Mouse (Mus musculus): ENCODE results near the gene Rtn1. TPM values are rescaled to one million over a fixed set of nuclear protein-coding genes. Genes with fewer than 3 reads are reported as not detected.

Gene Rtn1
- total RNA-seq (2015; ENCODE audit: low replicate concordance) = 1.3 TPM in 1 of 2 replicates, not detected in the other
- total RNA-seq (2017; ENCODE audit: low replicate concordance) = not detected in 2 replicates

DNA sequence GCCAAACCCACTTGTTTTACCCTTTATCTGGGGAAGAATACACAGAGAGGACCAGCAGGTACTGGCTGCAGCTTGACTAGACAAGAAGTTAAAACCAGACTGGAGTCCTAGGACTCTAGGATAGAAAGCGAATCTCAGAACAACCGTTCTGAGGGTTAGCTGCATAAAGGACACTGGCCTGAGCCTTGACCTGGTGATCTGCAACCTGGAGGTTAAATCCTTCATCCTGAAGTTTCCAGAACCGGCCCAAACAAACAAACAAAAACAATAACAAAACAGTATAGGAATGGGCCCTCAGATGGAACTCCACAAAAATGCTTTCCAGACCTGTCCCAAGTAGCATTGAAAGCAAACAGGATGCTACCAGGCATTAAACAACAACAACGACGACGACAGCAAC is at the start of gene Rtn1:
Gene Rtn1 (minus strand): TSS at position 101 of the 400 bp plus-strand sequence.
- ATAC-seq (replicated peaks; ENCODE audit: low FRiP score, poor library complexity, severe bottlenecking) = no peak

GRCm38 (mm10) chr12:72453941-72454340 is 45.1 kb upstream of the Rtn1 start:
- ATAC-seq (replicated peaks; ENCODE audit: low FRiP score, poor library complexity, severe bottlenecking) = no peak

GRCm38 (mm10) chr12:72441839-72442576 is 33.2 kb upstream of the Rtn1 start, which contains the start of gene Lrrc9:
TSS of gene Lrrc9 (plus strand) at chr12:72441866.
- ATAC-seq (replicated peaks; ENCODE audit: low FRiP score, poor library complexity, severe bottlenecking) = no peak

- ATAC-seq (replicated peaks; ENCODE audit: low FRiP score, poor library complexity, severe bottlenecking) = no peak
These were observed 30.2 kb upstream of the Rtn1 start for GRCm38 (mm10) chr12:72438961-72439480.

- ATAC-seq (replicated peaks; ENCODE audit: low FRiP score, poor library complexity, severe bottlenecking) = no peak
These were observed 29.0 kb upstream of the Rtn1 start for GRCm38 (mm10) chr12:72437676-72438341.

DNA sequence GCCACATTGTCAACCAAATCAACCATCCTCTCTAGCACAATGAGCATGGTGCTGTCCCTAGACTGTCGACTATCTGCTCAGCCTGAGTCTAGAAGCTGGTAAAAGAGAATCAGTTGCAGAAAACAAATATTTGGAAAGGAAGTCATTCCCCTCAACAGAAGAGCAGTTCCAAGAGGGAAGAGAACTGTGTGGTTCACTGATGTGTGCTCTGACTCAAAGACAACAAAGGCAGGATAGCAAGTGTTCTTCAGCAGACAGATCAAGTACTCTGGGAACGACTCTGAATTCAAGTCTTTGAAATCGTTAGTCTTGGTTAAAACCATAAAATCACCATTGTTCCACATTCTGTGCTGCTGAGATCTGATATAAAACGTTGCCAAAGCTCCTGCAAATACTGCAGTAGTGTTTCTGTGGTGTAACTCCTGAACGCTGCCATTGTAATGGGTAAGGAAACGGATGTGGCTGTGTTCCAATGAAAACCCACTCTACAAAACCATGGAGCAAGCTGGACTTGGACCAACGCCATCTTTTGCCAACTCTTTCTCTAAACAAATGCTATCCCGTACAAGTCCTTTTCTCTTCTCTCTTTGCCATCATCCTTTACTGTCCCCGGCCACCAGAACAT is 24.5 kb upstream of the Rtn1 start:
- ATAC-seq (replicated peaks; ENCODE audit: low FRiP score, poor library complexity, severe bottlenecking) = no peak

DNA sequence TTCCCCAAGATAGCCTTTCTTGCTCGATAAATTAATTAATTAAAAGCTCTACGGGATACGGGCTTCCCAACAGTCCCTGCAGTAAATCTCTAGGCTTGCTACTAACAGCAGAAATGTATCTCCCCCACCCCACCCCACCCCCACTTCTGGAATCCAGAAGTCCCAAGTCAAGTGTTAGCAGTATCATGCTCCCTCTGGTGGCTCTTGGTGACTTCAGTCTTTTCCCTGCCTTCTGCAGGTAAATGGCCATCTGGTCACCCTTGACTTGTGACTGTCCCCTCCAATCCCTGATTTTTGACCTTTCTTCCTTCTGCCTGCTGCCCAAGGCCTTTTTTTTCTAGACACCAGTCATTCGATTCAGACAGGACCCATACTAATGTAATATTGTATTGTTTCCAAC is 23.4 kb upstream of the Rtn1 start:
- ATAC-seq (replicated peaks; ENCODE audit: low FRiP score, poor library complexity, severe bottlenecking) = no peak

GRCm38 (mm10) chr12:72427722-72428126 is 18.9 kb upstream of the Rtn1 start:
- ATAC-seq (replicated peaks; ENCODE audit: low FRiP score, poor library complexity, severe bottlenecking) = no peak

DNA sequence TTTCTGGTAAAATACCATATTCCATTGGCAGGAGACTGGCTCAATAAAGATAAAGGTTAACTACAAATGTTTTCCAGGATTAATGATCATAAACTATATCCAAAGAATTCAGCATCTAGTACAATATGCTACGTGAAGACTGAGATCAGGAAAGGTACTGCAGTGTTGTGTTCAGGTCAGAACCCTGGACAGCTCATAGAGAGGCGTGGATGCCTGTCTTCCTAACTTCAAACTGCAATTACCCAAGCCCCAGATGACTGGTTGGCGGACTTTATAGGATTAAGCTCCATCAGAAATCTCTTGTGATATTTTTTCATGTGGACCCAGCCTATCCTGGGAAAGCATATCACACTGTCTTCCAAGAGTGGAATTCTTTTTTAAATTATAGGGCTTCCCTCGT is 13.8 kb upstream of the Rtn1 start:
- no peak for ATAC-seq (replicated peaks; ENCODE audit: low FRiP score, poor library complexity, severe bottlenecking)

GRCm38 (mm10) chr12:72417762-72418161 is 8.9 kb upstream of the Rtn1 start:
- no peak for ATAC-seq (replicated peaks; ENCODE audit: low FRiP score, poor library complexity, severe bottlenecking)

DNA sequence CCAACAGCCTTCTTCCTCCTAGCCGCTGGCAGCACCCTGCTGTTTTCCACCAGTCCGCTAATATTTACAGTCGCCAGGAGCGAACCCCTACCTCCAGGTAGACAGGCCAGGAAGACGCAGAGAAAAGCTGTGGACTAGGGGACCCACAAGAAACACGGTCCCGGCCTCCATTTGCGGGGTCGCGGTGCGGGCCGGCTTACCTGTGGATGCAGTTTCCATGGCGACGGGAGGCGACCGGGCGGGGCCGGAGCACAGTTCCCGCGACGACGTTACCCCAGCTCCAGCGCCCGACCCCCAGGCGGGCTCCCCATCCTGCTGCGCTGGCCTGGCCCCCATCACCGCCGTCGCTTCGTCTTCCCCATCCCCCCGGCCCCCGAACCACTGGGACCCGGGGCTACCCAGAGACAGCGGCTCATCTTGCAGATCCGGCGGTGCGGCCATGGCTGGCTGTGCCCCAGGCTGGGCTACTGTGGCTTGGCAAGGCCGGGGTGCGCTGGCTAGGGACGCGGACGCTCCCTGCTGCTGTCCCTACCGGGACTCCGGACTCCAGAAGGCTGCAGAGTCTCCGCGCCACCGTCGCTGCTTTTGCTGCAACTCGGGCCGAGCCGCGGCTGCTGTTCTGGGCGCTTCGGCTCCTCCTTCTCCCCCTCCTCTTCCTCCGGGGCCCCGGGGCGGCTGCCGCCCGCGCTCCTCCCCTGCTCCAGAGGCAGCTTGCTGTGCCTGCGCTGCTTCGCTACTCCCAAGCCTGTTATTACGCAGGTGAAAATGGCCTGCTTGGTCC is 553 bp downstream of the Rtn1 start:
- no peak for ATAC-seq (replicated peaks; ENCODE audit: low FRiP score, poor library complexity, severe bottlenecking)

DNA sequence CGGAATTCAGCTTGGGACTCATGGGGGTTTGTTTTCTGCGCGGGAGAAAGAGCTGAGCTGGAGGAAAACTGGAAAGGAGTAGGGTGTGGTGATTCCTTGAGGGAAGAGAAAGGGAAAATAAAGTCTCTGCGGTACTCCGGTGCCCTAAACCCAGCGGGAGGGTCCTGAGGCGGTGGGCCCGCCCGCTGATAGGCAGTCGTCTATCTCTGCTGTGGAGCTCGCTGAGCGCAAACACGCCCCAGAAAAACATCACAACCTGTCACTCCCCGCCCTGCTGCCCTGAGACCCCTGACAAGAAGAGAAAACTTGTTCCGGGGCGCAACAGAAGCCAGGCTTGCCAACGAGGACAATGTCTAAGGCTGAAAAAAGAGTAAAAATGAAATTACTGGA is 1.1 kb downstream of the Rtn1 start:
- no peak for ATAC-seq (replicated peaks; ENCODE audit: low FRiP score, poor library complexity, severe bottlenecking)

GRCm38 (mm10) chr12:72407146-72407545 is 1.7 kb downstream of the Rtn1 start:
- no peak for ATAC-seq (replicated peaks; ENCODE audit: low FRiP score, poor library complexity, severe bottlenecking)

- ATAC-seq (replicated peaks; ENCODE audit: low FRiP score, poor library complexity, severe bottlenecking) = no peak
These were observed 3.8 kb downstream of the Rtn1 start for GRCm38 (mm10) chr12:72405031-72405430.

DNA sequence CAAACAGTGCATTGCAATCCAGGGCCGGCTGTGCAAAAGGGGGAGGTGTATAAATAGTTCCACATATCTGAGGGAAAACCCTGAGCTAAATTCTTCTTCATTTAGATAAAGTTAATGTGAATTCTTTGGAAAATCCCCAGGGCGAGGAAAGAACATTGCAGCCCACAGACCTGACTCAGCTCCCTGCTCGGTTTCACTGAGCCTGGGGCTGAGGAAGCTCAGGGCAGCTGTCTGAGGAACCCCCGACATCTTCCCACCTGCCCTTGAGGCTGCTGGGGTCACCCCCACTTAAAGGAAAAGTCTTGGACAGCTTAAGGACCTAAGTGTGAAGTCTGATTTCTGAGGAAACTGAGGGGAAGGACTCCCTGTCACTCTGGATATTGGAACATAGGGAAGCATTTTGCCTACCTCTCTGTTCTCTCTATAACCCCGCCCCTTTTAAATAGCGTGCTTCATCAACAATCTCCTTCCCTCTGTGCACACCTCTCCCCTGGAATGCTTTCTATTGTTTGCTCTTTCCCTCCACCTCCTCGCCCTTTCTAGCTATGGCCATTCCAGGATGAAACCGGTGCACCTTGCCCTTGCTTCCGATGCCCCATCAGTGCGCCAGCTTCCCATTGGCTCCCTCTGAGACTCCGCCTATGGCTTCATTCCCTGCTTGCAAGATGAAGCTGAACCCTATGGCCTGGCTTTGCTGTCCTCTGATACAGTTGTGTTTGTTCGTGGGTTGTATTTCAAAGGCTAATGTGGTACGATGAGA is 15.6 kb downstream of the Rtn1 start:
- no peak for ATAC-seq (replicated peaks; ENCODE audit: low FRiP score, poor library complexity, severe bottlenecking)

- ATAC-seq (replicated peaks; ENCODE audit: low FRiP score, poor library complexity, severe bottlenecking) = no peak
These were observed 18.5 kb downstream of the Rtn1 start for GRCm38 (mm10) chr12:72390346-72390745.

GRCm38 (mm10) chr12:72389377-72390103 is 19.3 kb downstream of the Rtn1 start:
- ATAC-seq (replicated peaks; ENCODE audit: low FRiP score, poor library complexity, severe bottlenecking) = no peak

GRCm38 (mm10) chr12:72388835-72389234 is 20.0 kb downstream of the Rtn1 start:
- ATAC-seq (replicated peaks; ENCODE audit: low FRiP score, poor library complexity, severe bottlenecking) = no peak

- ATAC-seq (replicated peaks; ENCODE audit: low FRiP score, poor library complexity, severe bottlenecking) = no peak
These were observed 20.7 kb downstream of the Rtn1 start for GRCm38 (mm10) chr12:72388135-72388534.
